Mouse (Mus musculus): ENCODE results near the gene Lce1h.

- TF ChIP-seq CTCF (IDR thresholded peaks at IDR 0.05; ENCODE audit: low read depth, low read length) = no peak
- no peak for TF ChIP-seq EP300 (IDR thresholded peaks at IDR 0.05; ENCODE audit: insufficient read depth, low read depth, low read length)
- TF ChIP-seq POLR2A (IDR thresholded peaks at IDR 0.05; ENCODE audit: insufficient read depth, low read length) = no peak
Measured at GRCm38 (mm10) chr3:92752238-92752637, 12.6 kb downstream of the Lce1h start, which contains the start of gene Lce1g.
